Mouse (Mus musculus) bone marrow, adult 2 months (tissue): ENCODE data around the gene Slc25a51.

Experiments used
- CTCF ChIP-seq: fragments of 200-500 bp; IDR thresholded peaks from 2 replicates; pipeline ENCODE4 v1.5.1; 2011; ENCODE audit warnings: low read length, control low read depth; ENCODE audit not compliant: control insufficient read depth, insufficient read depth
- POLR2A ChIP-seq: fragments of 200-500 bp; IDR thresholded peaks from 2 replicates; pipeline ENCODE4 v1.6.1; 2011; ENCODE audit warnings: low read depth, mild to moderate bottlenecking, control low read depth, low read length, borderline replicate concordance; ENCODE audit not compliant: control insufficient read depth

- no peak for TF ChIP-seq POLR2A
- TF ChIP-seq CTCF = no peak
Observed at GRCm38 (mm10) chr4:45405315-45405714, 3.3 kb downstream of the Slc25a51 start.
